Mouse (Mus musculus): ENCODE measurements at regions not wholly inside any gene's neighbourhood (a gene's known extent, or its start where the extent isn't known, plus 50 kb on each side); places are given as distances from the start of the nearest gene placed in this dataset.

- Histone ChIP-seq H3K27ac (ENCODE audit: low read depth) (no peak overlapping the region), H3K9ac (replicated peaks; ENCODE audit: low read depth, low read length) (no peak overlapping the region), H3K4me1 (ENCODE audit: control insufficient read depth, insufficient read depth) (no peaks in the 10 kb centered on the region), H3K36me3 (replicated peaks; ENCODE audit: control insufficient read depth, insufficient read depth, low read length) (no peaks in the 10 kb centered on the region), H3K9me3 (replicated peaks; ENCODE audit: control insufficient read depth, low read length) (no peaks in the 10 kb centered on the region), H3K4me3 (ENCODE audit: low read depth, low read length) (no peak overlapping the region), H3K4me2 (ENCODE audit: low read depth, low read length) (no peak overlapping the region), H3K27me3 (ENCODE audit: control insufficient read depth, insufficient read depth, low read length) (no peaks in the 10 kb centered on the region)
- DNase-seq (ENCODE audit: low spot score) (no peak), ATAC-seq (ENCODE audit: insufficient read depth, low read depth) (no peak)
- TF ChIP-seq CTCF (IDR thresholded peaks at IDR 0.05; ENCODE audit: low read depth) (no peak), EP300 (IDR thresholded peaks at IDR 0.05; ENCODE audit: low read depth) (no peak)
Observed at GRCm38 (mm10) chr10:56737073-56737472, 359.9 kb downstream of the Gja1 start.

- Histone ChIP-seq H3K27me3 (ENCODE audit: control insufficient read depth, insufficient read depth, low read length) (no peaks in the 10 kb centered on the region), H3K4me2 (ENCODE audit: low read depth, low read length) (no peak overlapping the region), H3K36me3 (replicated peaks; ENCODE audit: control insufficient read depth, insufficient read depth, low read length) (no peaks in the 10 kb centered on the region), H3K9me3 (replicated peaks; ENCODE audit: control insufficient read depth, low read length) (no peaks in the 10 kb centered on the region), H3K4me1 (ENCODE audit: control insufficient read depth, insufficient read depth) (no peaks in the 10 kb centered on the region), H3K27ac (ENCODE audit: low read depth) (no peak overlapping the region), H3K4me3 (ENCODE audit: low read depth, low read length) (no peak overlapping the region), H3K9ac (replicated peaks; ENCODE audit: low read depth, low read length) (no peak overlapping the region)
- ATAC-seq (ENCODE audit: insufficient read depth, low read depth) (no peak), DNase-seq (ENCODE audit: low spot score) (no peak)
- WGBS: 91% methylated on average over 3 of the region's 3 CpGs
- TF ChIP-seq CTCF (IDR thresholded peaks at IDR 0.05; ENCODE audit: low read depth): no peak
- no peak for TF ChIP-seq EP300 (IDR thresholded peaks at IDR 0.05; ENCODE audit: low read depth)
Observed at GRCm38 (mm10) chr10:56739621-56740020, 362.5 kb downstream of the Gja1 start.

DNA sequence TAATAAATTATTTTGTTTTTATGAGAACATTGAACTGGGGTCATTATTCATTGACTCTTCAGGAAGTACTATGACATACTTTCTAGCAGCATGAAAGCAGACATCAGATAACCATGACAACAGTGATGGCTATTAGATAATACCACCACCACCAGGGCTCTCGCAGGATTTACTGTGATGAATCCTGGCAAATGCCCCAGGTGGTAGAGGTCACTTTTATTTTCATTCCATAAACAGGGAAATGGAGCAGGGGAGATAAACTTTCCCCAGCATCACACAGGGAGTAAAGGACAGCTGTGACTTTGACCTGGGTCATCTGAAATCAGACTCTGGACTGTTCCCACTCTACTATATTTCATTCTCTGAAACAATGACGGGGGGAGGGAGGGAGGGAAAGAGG is 375.0 kb downstream of the Gja1 start:
- whole genome bisulfite sequencing: 57% methylated on average over 1 of the region's 2 CpGs
- no peak overlapping the region for H3K4me3 ChIP-seq (ENCODE audit: low read depth, low read length)
- no peaks in the 10 kb centered on the region for H3K27me3 ChIP-seq (ENCODE audit: control insufficient read depth, insufficient read depth, low read length)
- ATAC-seq (ENCODE audit: insufficient read depth, low read depth): no peak
- H3K36me3 ChIP-seq (replicated peaks; ENCODE audit: control insufficient read depth, insufficient read depth, low read length): no peaks in the 10 kb centered on the region
- DNase-seq (ENCODE audit: low spot score): no peak
- 0 out of 2 replicates have a peak, but pooled peaks cover 11% of the 10 kb centered on the region for H3K4me1 ChIP-seq (ENCODE audit: control insufficient read depth, insufficient read depth)
- TF ChIP-seq EP300 (IDR thresholded peaks at IDR 0.05; ENCODE audit: low read depth) (no peak), CTCF (IDR thresholded peaks at IDR 0.05; ENCODE audit: low read depth) (no peak)
- no peak overlapping the region for H3K9ac ChIP-seq (replicated peaks; ENCODE audit: low read depth, low read length)
- H3K4me2 ChIP-seq (ENCODE audit: low read depth, low read length): no peak overlapping the region
- no peaks in the 10 kb centered on the region for H3K9me3 ChIP-seq (replicated peaks; ENCODE audit: control insufficient read depth, low read length)
- no peak overlapping the region for H3K27ac ChIP-seq (ENCODE audit: low read depth)

- no peaks in the 10 kb centered on the region for H3K36me3 ChIP-seq (replicated peaks; ENCODE audit: control insufficient read depth, insufficient read depth, low read length)
- H3K9ac ChIP-seq (replicated peaks; ENCODE audit: low read depth, low read length): no peak overlapping the region
- no peak for TF ChIP-seq CTCF (IDR thresholded peaks at IDR 0.05; ENCODE audit: low read depth)
- TF ChIP-seq EP300 (IDR thresholded peaks at IDR 0.05; ENCODE audit: low read depth): no peak
- 0 out of 2 replicates have a peak, but pooled peaks cover 11% of the 10 kb centered on the region for H3K4me1 ChIP-seq (ENCODE audit: control insufficient read depth, insufficient read depth)
- 25% methylated on average over 2 of the region's 2 CpGs for WGBS
- H3K4me2 ChIP-seq (ENCODE audit: low read depth, low read length): no peak overlapping the region
- H3K27ac ChIP-seq (ENCODE audit: low read depth): peak overlapping the region; percentile 11; the same call in 1 of the 2 replicates
- H3K4me3 ChIP-seq (ENCODE audit: low read depth, low read length): no peak overlapping the region
- H3K9me3 ChIP-seq (replicated peaks; ENCODE audit: control insufficient read depth, low read length): no peaks in the 10 kb centered on the region
- H3K27me3 ChIP-seq (ENCODE audit: control insufficient read depth, insufficient read depth, low read length): no peaks in the 10 kb centered on the region
- ATAC-seq (ENCODE audit: insufficient read depth, low read depth) (no peak), DNase-seq (ENCODE audit: low spot score) (no peak)
Observed at GRCm38 (mm10) chr10:56753576-56753975, 376.4 kb downstream of the Gja1 start.

GRCm38 (mm10) chr10:56754546-56755175 is 377.5 kb downstream of the Gja1 start:
- peak; percentile 11; the same call in 1 of the 2 replicates for ATAC-seq (ENCODE audit: insufficient read depth, low read depth)
- H3K9ac ChIP-seq (replicated peaks; ENCODE audit: low read depth, low read length): no peak overlapping the region
- H3K36me3 ChIP-seq (replicated peaks; ENCODE audit: control insufficient read depth, insufficient read depth, low read length): no peaks in the 10 kb centered on the region
- no peak overlapping the region for H3K4me3 ChIP-seq (ENCODE audit: low read depth, low read length)
- 0 out of 2 replicates have a peak, but pooled peaks cover 11% of the 10 kb centered on the region for H3K4me1 ChIP-seq (ENCODE audit: control insufficient read depth, insufficient read depth)
- no peaks in the 10 kb centered on the region for H3K27me3 ChIP-seq (ENCODE audit: control insufficient read depth, insufficient read depth, low read length)
- no peaks in the 10 kb centered on the region for H3K9me3 ChIP-seq (replicated peaks; ENCODE audit: control insufficient read depth, low read length)
- no peak overlapping the region for H3K4me2 ChIP-seq (ENCODE audit: low read depth, low read length)
- WGBS: 69% methylated on average over 11 of the region's 11 CpGs
- peak overlapping the region; percentile 51 for H3K27ac ChIP-seq (ENCODE audit: low read depth)
- TF ChIP-seq CTCF (IDR thresholded peaks at IDR 0.05; ENCODE audit: low read depth) (no peak), EP300 (IDR thresholded peaks at IDR 0.05; ENCODE audit: low read depth) (no peak)
- DNase-seq (ENCODE audit: low spot score): no peak

- Histone ChIP-seq H3K27me3 (ENCODE audit: control insufficient read depth, insufficient read depth, low read length) (no peaks in the 10 kb centered on the region), H3K36me3 (replicated peaks; ENCODE audit: control insufficient read depth, insufficient read depth, low read length) (no peaks in the 10 kb centered on the region), H3K9ac (replicated peaks; ENCODE audit: low read depth, low read length) (no peak overlapping the region), H3K27ac (ENCODE audit: low read depth) (no peak overlapping the region), H3K4me3 (ENCODE audit: low read depth, low read length) (no peak overlapping the region), H3K4me2 (ENCODE audit: low read depth, low read length) (no peak overlapping the region), H3K9me3 (replicated peaks; ENCODE audit: control insufficient read depth, low read length) (no peaks in the 10 kb centered on the region), H3K4me1 (ENCODE audit: control insufficient read depth, insufficient read depth) (no peaks in the 10 kb centered on the region)
- 92% methylated on average over 4 of the region's 4 CpGs for WGBS
- ATAC-seq (ENCODE audit: insufficient read depth, low read depth): no peak
- no peak for TF ChIP-seq CTCF (IDR thresholded peaks at IDR 0.05; ENCODE audit: low read depth)
- no peak for DNase-seq (ENCODE audit: low spot score)
Observed at GRCm38 (mm10) chr10:56770629-56771028, 393.5 kb downstream of the Gja1 start.
